Mouse (Mus musculus): Measurements from ENCODE around the gene Clec1b. TPM values are rescaled to one million over a fixed set of nuclear protein-coding genes. Genes with fewer than 3 reads are reported as not detected.
A peak's percentile ranks its signal among the peaks of the same experiment; 100 is the strongest.

The Clec1b gene
- polyA plus RNA-seq, 1 experiment from 2014 or later: 16.4 TPM

- 14% methylated on average over 1 of the region's 1 CpGs for WGBS
- Histone ChIP-seq H3K9me3 (no peaks in the 10 kb centered on the region), H3K4me3 (no peak overlapping the region), H3K27ac (no peak overlapping the region), H3K4me1 (no peaks in the 10 kb centered on the region), H3K27me3 (ENCODE audit: poor library complexity, severe bottlenecking) (no peaks in the 10 kb centered on the region), H3K36me3 (replicated peaks) (no peaks in the 10 kb centered on the region)
- peak; percentile 69 for DNase-seq (ENCODE audit: extremely low spot score, low spot score)
Observed at GRCm38 (mm10) chr6:129423734-129424072, 26.6 kb downstream of the Clec1b start.

- no peaks in the 10 kb centered on the region for H3K27me3 ChIP-seq (ENCODE audit: poor library complexity, severe bottlenecking)
- H3K4me3 ChIP-seq: no peak overlapping the region
- no peaks in the 10 kb centered on the region for H3K9me3 ChIP-seq
- H3K36me3 ChIP-seq (replicated peaks): no peaks in the 10 kb centered on the region
- WGBS: 85% methylated on average over 5 of the region's 5 CpGs
- no peak overlapping the region for H3K27ac ChIP-seq
- DNase-seq (ENCODE audit: extremely low spot score, low spot score): no peak
- no peaks in the 10 kb centered on the region for H3K4me1 ChIP-seq
Observed at GRCm38 (mm10) chr6:129425217-129425616, 28.1 kb downstream of the Clec1b start.

GRCm38 (mm10) chr6:129425812-129426211 is 28.7 kb downstream of the Clec1b start:
- Histone ChIP-seq H3K27ac (no peak overlapping the region), H3K9me3 (no peaks in the 10 kb centered on the region), H3K27me3 (ENCODE audit: poor library complexity, severe bottlenecking) (no peaks in the 10 kb centered on the region), H3K4me3 (no peak overlapping the region), H3K36me3 (replicated peaks) (no peaks in the 10 kb centered on the region), H3K4me1 (no peaks in the 10 kb centered on the region)
- WGBS: 39% methylated on average over 5 of the region's 5 CpGs
- no peak for DNase-seq (ENCODE audit: extremely low spot score, low spot score)

GRCm38 (mm10) chr6:129427281-129427680 is 30.2 kb downstream of the Clec1b start:
- Histone ChIP-seq H3K36me3 (replicated peaks) (no peaks in the 10 kb centered on the region), H3K27me3 (ENCODE audit: poor library complexity, severe bottlenecking) (no peaks in the 10 kb centered on the region), H3K27ac (no peak overlapping the region), H3K4me3 (no peak overlapping the region), H3K9me3 (no peaks in the 10 kb centered on the region), H3K4me1 (no peaks in the 10 kb centered on the region)
- DNase-seq (ENCODE audit: extremely low spot score, low spot score): no peak
- WGBS: 80% methylated on average over 4 of the region's 4 CpGs

- Histone ChIP-seq H3K9me3 (no peaks in the 10 kb centered on the region), H3K27me3 (ENCODE audit: poor library complexity, severe bottlenecking) (no peaks in the 10 kb centered on the region), H3K4me3 (no peak overlapping the region), H3K4me1 (no peaks in the 10 kb centered on the region; the same call in 1 of the 2 replicates), H3K36me3 (replicated peaks) (no peaks in the 10 kb centered on the region), H3K27ac (no peak overlapping the region)
- no peak for DNase-seq (ENCODE audit: extremely low spot score, low spot score)
- WGBS: 53% methylated on average over 5 of the region's 5 CpGs
Observed at GRCm38 (mm10) chr6:129434239-129434638, 37.1 kb downstream of the Clec1b start.

- Histone ChIP-seq H3K4me3 (no peak overlapping the region), H3K36me3 (replicated peaks) (no peaks in the 10 kb centered on the region), H3K9me3 (no peaks in the 10 kb centered on the region), H3K27me3 (ENCODE audit: poor library complexity, severe bottlenecking) (no peaks in the 10 kb centered on the region), H3K27ac (no peak overlapping the region), H3K4me1 (no peaks in the 10 kb centered on the region; the same call in 1 of the 2 replicates)
- DNase-seq (ENCODE audit: extremely low spot score, low spot score): no peak
- WGBS: 92% methylated on average over 3 of the region's 3 CpGs
Observed at GRCm38 (mm10) chr6:129436025-129436424, 38.9 kb downstream of the Clec1b start.

GRCm38 (mm10) chr6:129438033-129438432 is 40.9 kb downstream of the Clec1b start:
- no peak for DNase-seq (ENCODE audit: extremely low spot score, low spot score)
- Histone ChIP-seq H3K27me3 (ENCODE audit: poor library complexity, severe bottlenecking) (no peaks in the 10 kb centered on the region), H3K4me3 (no peak overlapping the region), H3K27ac (no peak overlapping the region), H3K36me3 (replicated peaks) (no peaks in the 10 kb centered on the region), H3K4me1 (no peaks in the 10 kb centered on the region; the same call in 1 of the 2 replicates), H3K9me3 (no peaks in the 10 kb centered on the region)
- 88% methylated on average over 2 of the region's 2 CpGs for WGBS

GRCm38 (mm10) chr6:129449743-129450142 is 52.6 kb downstream of the Clec1b start:
- 82% methylated on average over 6 of the region's 6 CpGs for WGBS
- no peak for DNase-seq (ENCODE audit: extremely low spot score, low spot score)
- H3K27me3 ChIP-seq (ENCODE audit: poor library complexity, severe bottlenecking): no peaks in the 10 kb centered on the region

GRCm38 (mm10) chr6:129451411-129452039 is 54.4 kb downstream of the Clec1b start, which contains the start of gene Clec1a:
Gene Clec1a (minus strand): TSS chr6:129452000.
- Histone ChIP-seq H3K4me3 (no peak within 1 kb of the TSS), H3K4me1 (no peaks in the 10 kb centered on the region), H3K27ac (no peak within 1 kb of the TSS), H3K27me3 (ENCODE audit: poor library complexity, severe bottlenecking) (no peaks in the 10 kb centered on the region), H3K36me3 (replicated peaks) (no peaks in the 10 kb centered on the region), H3K9me3 (no peaks in the 10 kb centered on the region)
- 72% methylated on average over 13 of the region's 13 CpGs for WGBS
- DNase-seq (ENCODE audit: extremely low spot score, low spot score): no peak

More at GRCm38 (mm10) chr6:129449743-129450142, 52.6 kb downstream of the Clec1b start:
- Histone ChIP-seq H3K4me3 (no peak overlapping the region), H3K27ac (no peak overlapping the region), H3K4me1 (no peaks in the 10 kb centered on the region), H3K9me3 (no peaks in the 10 kb centered on the region), H3K36me3 (replicated peaks) (no peaks in the 10 kb centered on the region)

Other genes starting within 250 kb of the Clec1b start
- gene Clec2d, start 216.7 kb upstream of the Clec1b start, polyA plus RNA-seq (2016; fragmentation: Nextera tagmentation; extraction: Ambion mirVana): not detected in 2 replicates
- gene Cd69, start 121.9 kb upstream of the Clec1b start, polyA plus RNA-seq (2016; fragmentation: Nextera tagmentation; extraction: Ambion mirVana): 0.09 and 0.11 TPM in 2 replicates
- gene 4922502D21Rik, start 65.5 kb upstream of the Clec1b start, polyA plus RNA-seq (2016; fragmentation: Nextera tagmentation; extraction: Ambion mirVana): not detected in 2 replicates
- gene Clec12a, start 54.6 kb upstream of the Clec1b start, polyA plus RNA-seq (2016; fragmentation: Nextera tagmentation; extraction: Ambion mirVana): 0.38 and 0.39 TPM in 2 replicates
- gene Clec12b, start 11.4 kb upstream of the Clec1b start, polyA plus RNA-seq (2016; fragmentation: Nextera tagmentation; extraction: Ambion mirVana): not detected in 2 replicates
- 0.36 TPM in 2 replicates for gene Clec9a, start 11.6 kb downstream of the Clec1b start, polyA plus RNA-seq (2016; fragmentation: Nextera tagmentation; extraction: Ambion mirVana)
- gene Clec1a, start 54.7 kb downstream of the Clec1b start, polyA plus RNA-seq (2016; fragmentation: Nextera tagmentation; extraction: Ambion mirVana): 0.36 and 0.66 TPM in 2 replicates
- gene Olr1, start 109.9 kb downstream of the Clec1b start, polyA plus RNA-seq (2016; fragmentation: Nextera tagmentation; extraction: Ambion mirVana): 0.06 TPM in 1 of 2 replicates, not detected in the other
- not detected in 2 replicates for gene Tmem52b, start 115.3 kb downstream of the Clec1b start, polyA plus RNA-seq (2016; fragmentation: Nextera tagmentation; extraction: Ambion mirVana)
- 40.4 and 43.5 TPM in 2 replicates for gene Gabarapl1, start 135.9 kb downstream of the Clec1b start, polyA plus RNA-seq (2016; fragmentation: Nextera tagmentation; extraction: Ambion mirVana)
- gene Klre1, start 180.6 kb downstream of the Clec1b start, polyA plus RNA-seq (2016; fragmentation: Nextera tagmentation; extraction: Ambion mirVana): not detected in 2 replicates
- gene Klrd1, start 194.5 kb downstream of the Clec1b start, polyA plus RNA-seq (2016; fragmentation: Nextera tagmentation; extraction: Ambion mirVana): not detected in 2 replicates
- gene Klrk1, start 226.6 kb downstream of the Clec1b start, polyA plus RNA-seq (2016; fragmentation: Nextera tagmentation; extraction: Ambion mirVana): 0.07 and 0.17 TPM in 2 replicates
- not detected in 2 replicates for gene Klrc3, start 246.0 kb downstream of the Clec1b start, polyA plus RNA-seq (2016; fragmentation: Nextera tagmentation; extraction: Ambion mirVana)

Measured in forebrain, embryonic 10.5 days (tissue).